Mouse (Mus musculus): ENCODE measurements around the gene Depdc5.
A peak's percentile ranks its signal among the peaks of the same experiment; 100 is the strongest.
"Not testable (repeated sequence)": the region's sequence is repeated elsewhere in the genome, so short reads cannot be mapped to it uniquely, and the experiment has no call there.

Gene Depdc5

DNA sequence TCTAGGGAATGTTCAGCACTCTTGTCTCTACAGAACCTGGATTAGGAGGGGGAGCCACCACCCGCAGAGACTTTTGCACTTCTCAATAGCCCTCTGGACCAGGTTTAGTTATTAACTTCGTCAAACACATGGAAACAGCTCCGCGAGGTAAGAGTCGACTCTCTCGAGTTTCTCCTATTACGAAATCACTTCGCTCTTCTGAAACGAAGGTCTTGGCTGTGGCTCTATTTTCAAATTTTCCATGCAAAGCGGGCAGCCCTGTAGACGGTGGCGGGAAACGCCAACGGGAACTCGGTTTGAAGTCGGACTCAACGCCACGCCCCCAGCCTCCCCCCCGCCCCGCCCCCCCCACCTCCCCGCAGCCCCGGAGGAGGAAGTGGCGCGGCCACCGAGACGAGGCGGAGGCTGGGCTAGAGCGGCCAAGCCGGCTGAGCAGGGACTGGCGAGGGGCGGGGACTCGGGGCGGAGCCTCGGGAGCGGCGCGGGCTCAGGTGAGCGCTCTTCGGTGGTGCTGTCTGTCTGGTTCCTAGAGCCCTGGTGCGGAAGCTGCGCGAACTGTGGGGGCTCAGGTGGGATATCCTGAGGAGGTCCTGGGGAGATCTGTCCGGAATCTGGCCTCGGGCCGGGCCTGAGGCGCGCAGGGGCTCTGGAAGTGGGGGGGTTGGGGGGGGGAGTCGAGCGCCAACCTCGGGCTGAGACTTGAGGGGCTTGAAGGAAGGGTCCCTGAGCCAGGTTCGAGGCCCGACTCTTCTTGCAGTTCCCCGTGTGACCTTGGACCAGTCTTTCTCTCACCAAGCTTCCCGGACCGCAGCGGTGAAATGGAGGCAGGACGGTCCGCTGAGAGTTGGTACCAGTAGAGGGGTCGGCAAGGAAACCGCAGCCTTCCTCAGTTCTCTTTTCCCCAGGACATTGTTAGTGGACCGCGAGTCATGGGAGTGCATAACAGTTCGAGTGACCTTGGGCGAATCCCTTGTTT, at the start of gene Depdc5:
TSS of gene Depdc5 (plus strand) at position 449 of the 976 bp plus-strand sequence.
- peak; percentile 94 to 96 for DNase-seq (ENCODE audit: low read depth in 2 of 2, low spot score in 2 of 2)

DNA sequence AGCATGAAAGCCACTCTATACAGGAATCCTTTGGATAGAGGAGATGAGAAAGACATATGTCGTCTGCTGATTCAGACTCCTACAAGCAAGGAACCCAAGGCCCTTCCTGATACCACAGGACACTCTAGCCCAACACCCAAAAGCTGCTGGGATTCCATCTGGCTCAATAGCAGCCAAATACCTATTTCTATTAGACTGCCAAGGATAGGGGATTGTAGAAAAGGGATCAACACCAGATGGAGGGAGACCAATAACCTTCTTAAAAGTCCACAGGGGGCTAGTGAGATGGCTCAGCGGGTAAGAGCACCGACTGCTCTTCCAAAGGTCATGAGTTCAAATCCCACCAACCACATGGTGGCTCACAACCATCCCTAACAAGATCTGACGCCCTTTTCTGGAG, 48.1 kb upstream of the Depdc5 start:
- no peak for DNase-seq (ENCODE audit: low read depth in 2 of 2, low spot score in 2 of 2)

GRCm38 (mm10) chr5:32820471-32820870, 43.0 kb upstream of the Depdc5 start:
- DNase-seq (ENCODE audit: low read depth in 2 of 2, low spot score in 2 of 2): no peak

- no peak for DNase-seq (ENCODE audit: low read depth in 2 of 2, low spot score in 2 of 2)
Observed at GRCm38 (mm10) chr5:32827009-32827408, 36.5 kb upstream of the Depdc5 start, which contains the start of gene Gm20671. Gene Gm20671 (minus strand): TSS chr5:32827109.

DNA sequence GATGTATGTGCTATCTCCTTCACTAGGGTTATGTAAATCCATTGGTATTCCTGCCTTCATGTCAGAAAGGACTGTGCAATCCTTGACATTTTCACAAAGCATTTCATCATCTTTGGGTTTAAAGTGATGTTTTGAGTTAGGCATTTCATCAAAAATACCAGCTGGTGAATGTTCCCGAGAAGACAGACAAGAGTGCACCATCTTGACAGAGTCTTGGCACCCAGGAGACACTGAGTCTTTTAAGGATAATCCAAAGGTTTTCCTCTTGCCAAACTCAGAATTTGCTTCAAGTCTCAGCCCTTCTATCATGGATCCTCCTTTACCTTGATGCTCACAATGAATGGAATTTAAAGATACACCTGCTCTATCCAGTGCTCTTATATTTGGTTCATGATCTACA, 34.7 kb upstream of the Depdc5 start:
- not testable (repeated sequence) for DNase-seq (ENCODE audit: low read depth in 2 of 2, low spot score in 2 of 2)

GRCm38 (mm10) chr5:32830054-32830453, 33.4 kb upstream of the Depdc5 start:
- no peak for DNase-seq (ENCODE audit: low read depth in 2 of 2, low spot score in 2 of 2)

DNA sequence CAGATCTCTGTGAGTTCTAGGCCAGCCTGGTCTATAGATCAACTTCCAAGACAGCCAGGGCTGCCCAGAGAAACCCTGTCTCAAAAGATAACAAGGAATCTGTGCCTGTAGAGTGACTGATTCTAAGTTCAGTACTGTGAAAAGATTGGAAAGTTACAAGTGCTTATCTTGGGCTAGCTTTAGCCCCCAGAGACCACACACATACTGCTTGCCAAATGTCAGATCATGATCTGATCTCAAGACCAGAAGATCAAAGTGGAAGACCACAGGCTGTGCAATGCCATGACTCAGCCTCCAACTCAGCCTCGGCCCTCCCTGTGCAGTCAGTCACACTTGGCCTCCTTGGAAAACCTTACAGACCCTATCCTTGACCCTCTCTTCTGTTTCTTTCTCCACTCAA, 29.0 kb upstream of the Depdc5 start:
- no peak for DNase-seq (ENCODE audit: low read depth in 2 of 2, low spot score in 2 of 2)

- no peak for DNase-seq (ENCODE audit: low read depth in 2 of 2, low spot score in 2 of 2)
Observed at GRCm38 (mm10) chr5:32836976-32837375, 26.5 kb upstream of the Depdc5 start.

DNA sequence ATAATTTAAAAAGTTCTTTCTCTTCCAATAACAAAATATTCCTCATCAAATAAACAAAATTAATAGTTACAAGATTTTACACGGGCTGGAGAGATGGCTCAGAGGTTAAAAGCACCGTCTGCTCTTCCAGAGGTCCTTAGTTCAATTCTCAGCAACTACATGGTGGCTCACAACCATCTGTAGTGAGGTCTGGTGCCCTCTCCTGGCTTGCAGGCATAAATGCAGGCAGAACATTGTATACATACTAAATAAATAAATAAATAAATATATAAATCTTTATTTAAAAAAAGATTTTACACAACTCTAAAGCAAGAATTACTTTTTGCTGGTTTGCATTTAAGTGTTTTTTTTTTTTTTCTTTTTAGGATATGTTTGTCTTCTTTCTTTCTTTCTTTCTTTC, 23.5 kb upstream of the Depdc5 start:
- no peak for DNase-seq (ENCODE audit: low read depth in 2 of 2, low spot score in 2 of 2)

DNA sequence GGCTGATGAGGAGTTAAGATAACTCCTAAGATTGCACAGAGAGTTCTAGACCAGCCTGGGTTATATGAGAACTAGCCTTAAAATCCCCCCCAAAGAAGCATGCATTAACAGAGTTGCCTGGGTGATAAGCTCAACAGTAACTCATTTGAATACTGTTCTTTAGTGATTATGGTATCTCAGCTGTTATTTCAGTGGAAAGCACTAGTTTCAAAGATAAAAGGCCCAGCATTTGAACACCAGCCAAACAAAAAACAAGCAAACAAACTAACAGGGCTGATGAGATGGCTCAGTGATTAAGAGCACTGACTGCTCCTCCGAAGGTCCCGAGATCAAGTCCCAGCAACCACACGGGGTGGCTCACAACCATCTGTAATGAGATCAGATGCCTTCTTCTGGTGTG, 14.3 kb upstream of the Depdc5 start:
- no peak for DNase-seq (ENCODE audit: low read depth in 2 of 2, low spot score in 2 of 2)

DNA sequence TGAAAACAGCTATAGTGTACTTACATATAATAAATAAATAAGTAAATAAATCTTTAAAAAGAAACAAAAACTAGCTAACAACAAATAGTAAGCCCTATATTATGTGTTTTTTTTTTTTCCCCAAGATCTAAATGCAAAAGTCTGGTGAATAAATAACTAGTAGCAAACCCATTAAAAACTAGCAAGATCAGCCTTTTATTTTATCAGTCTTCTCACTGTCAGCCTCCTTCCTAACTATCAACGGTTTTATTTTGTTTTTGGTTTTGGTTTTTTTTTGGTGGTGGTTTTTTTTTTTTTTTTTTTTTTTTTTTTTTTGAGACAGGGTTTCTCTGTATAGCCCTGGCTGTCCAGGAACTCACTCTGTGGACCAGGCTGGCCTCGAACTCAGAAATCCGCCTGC, 13.9 kb upstream of the Depdc5 start:
- DNase-seq (ENCODE audit: low read depth in 2 of 2, low spot score in 2 of 2): not testable (repeated sequence)

DNA sequence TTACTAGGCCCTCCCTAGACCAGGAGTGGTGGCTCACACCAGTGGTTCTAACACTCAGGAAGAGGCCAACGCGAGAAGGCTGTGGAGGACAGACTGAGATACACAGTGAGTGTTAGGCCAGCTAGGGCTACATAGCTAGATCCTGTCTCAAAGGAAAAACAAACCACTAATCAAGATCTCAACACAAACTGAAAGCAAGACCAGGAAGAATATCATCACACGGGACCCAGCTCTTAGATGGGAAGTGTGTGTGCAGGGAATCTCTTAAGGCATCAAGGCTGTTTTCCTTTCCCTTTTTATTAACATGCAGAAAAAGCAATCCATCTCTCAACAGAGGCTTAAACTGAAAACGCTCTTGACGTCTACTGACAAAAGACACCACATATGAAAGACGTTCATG, 11.5 kb upstream of the Depdc5 start:
- no peak for DNase-seq (ENCODE audit: low read depth in 2 of 2, low spot score in 2 of 2)

- DNase-seq (ENCODE audit: low read depth in 2 of 2, low spot score in 2 of 2): peak; percentile 98 to 100
Observed at GRCm38 (mm10) chr5:32853731-32854507, 9.6 kb upstream of the Depdc5 start, which contains the start of gene Prr14l. Gene Prr14l (minus strand): TSS chr5:32854256.

DNA sequence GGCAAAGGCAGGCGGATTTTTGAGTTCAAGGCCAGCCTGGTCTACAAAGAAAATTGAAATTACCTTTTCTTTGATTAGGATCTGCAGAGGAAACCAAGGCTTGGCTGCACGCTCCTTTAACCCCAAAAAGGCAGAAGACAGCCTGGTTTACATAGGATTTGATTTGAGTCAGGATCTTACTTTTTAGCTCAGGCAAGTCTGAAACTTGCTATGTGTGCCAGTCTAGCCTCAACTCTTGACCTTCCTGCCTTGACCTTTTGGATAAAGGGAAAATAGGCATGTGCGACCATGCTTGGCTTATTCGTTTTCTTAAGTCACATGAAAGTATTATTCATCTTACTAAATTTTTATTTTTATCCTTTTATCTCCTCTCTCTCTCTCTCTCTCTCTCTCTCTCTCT, 8.7 kb upstream of the Depdc5 start:
- no peak for DNase-seq (ENCODE audit: low read depth in 2 of 2, low spot score in 2 of 2)

GRCm38 (mm10) chr5:32855274-32855673, 8.2 kb upstream of the Depdc5 start:
- DNase-seq (ENCODE audit: low read depth in 2 of 2, low spot score in 2 of 2): not testable (repeated sequence)

- DNase-seq (ENCODE audit: low read depth in 2 of 2, low spot score in 2 of 2): no peak
Observed at GRCm38 (mm10) chr5:32857781-32858220, 5.7 kb upstream of the Depdc5 start.

GRCm38 (mm10) chr5:32861082-32861481, 2.4 kb upstream of the Depdc5 start:
- no peak for DNase-seq (ENCODE audit: low read depth in 2 of 2, low spot score in 2 of 2)

- DNase-seq (ENCODE audit: low read depth in 2 of 2, low spot score in 2 of 2): no peak
Observed at GRCm38 (mm10) chr5:32862469-32863132, 900 bp upstream of the Depdc5 start.

- no peak for DNase-seq (ENCODE audit: low read depth in 2 of 2, low spot score in 2 of 2)
Observed at GRCm38 (mm10) chr5:32869389-32870024, 6.0 kb downstream of the Depdc5 start.

GRCm38 (mm10) chr5:32872346-32872745, 8.8 kb downstream of the Depdc5 start:
- no peak for DNase-seq (ENCODE audit: low read depth in 2 of 2, low spot score in 2 of 2)

- DNase-seq (ENCODE audit: low read depth in 2 of 2, low spot score in 2 of 2): no peak
Observed at GRCm38 (mm10) chr5:32886739-32887138, 23.2 kb downstream of the Depdc5 start.

All from CD8-positive naive resting alpha-beta T cell, adult 2 months (primary cell).